Mouse (Mus musculus): ENCODE data around the gene Rbm38.

Gene Rbm38

GRCm38 (mm10) chr2:173020430-173020829, at the start of gene Rbm38:
Rbm38 (plus strand) TSS chr2:173020498.
- no peak for DNase-seq

GRCm38 (mm10) chr2:172971865-172972264, 48.4 kb upstream of the Rbm38 start:
- no peak for DNase-seq

DNA sequence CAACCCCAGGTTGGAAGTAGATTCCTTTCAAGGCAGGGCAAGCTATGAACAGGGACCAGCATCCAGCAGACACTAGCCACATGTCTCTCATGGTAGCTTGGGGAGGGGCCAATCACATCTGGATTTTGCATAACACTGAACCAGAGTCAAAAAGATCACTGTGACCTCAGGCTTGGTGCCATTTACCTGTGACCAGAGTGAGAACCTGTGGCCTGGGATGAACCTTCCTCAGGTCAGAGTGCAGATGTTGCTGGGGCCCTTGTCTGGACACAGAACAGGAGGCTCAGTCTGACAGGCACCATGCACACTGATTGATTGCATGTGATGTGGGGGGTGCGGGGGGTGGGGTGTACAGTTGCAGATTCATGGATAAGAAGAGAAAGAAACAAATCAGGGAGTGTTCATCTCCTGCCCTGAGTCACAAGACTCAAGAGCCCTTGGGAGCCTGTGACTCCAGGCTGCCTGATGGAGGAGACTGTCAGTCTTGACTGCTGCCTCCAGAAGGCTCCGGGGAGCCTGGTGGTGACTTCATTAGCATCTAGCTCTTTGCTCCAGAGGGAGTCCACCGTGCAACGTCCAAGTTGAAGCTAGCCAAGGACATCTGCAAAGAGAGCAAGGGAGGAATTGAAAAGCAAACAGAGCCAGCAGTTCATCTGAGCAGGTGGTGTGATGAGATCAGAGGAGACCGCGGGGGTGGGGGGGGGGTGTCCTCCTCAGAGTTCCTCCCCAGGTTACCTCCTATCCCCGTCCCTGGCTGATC, 46.3 kb upstream of the Rbm38 start:
- DNase-seq: no peak

DNA sequence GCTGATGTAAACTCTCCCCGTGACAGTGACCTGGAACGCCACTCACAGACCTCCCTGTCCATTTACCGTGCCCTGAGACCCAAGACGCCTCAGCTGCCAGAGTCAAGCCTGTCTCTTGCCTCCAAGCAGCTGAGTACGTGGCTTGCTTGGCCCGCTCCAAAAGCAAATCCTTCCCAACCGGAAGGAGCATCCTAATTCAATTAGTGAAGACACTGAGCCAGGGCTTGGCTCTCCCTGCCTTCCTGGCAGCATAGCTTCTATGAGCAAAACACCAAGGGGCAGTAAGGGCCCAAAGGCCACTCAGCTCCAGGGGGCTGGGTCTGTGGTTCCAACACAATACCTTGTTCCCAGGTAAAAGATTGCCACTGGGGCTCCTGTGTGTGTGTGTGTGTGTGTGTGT, 45.6 kb upstream of the Rbm38 start:
- DNase-seq: no peak

GRCm38 (mm10) chr2:172975159-172975558, 45.1 kb upstream of the Rbm38 start:
- DNase-seq: no peak

DNA sequence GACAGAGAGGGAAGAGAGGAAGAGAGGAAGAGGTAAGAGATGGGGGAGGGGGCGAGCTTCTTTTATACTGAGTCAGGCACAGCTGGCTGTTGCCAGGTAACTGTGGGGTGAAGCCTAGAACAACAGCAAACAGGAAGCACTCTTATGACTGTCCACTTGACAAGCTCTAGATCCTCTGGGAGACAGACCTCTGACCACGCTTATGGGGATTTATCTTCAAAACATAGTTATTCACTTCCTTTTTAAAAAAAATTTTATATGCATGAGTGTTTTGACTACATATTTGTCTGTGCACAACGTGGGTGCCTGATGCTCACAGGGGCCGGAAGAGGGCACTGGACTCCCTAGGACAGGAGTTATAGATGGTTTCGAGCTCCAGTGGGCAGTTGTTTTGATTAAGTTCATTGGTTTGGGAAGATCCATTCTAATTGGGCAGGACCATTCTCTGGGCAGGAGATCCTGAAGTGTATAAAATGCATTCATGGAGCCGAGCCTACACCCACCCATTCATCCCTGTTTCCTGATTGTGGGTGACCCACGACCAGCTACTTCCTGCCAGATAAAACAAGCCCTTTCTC, 43.5 kb upstream of the Rbm38 start:
- DNase-seq: no peak

- DNase-seq: no peak
Measured at GRCm38 (mm10) chr2:172977409-172978130, 42.7 kb upstream of the Rbm38 start, which contains the start of gene Spo11. Spo11 (plus strand) TSS chr2:172977700.

DNA sequence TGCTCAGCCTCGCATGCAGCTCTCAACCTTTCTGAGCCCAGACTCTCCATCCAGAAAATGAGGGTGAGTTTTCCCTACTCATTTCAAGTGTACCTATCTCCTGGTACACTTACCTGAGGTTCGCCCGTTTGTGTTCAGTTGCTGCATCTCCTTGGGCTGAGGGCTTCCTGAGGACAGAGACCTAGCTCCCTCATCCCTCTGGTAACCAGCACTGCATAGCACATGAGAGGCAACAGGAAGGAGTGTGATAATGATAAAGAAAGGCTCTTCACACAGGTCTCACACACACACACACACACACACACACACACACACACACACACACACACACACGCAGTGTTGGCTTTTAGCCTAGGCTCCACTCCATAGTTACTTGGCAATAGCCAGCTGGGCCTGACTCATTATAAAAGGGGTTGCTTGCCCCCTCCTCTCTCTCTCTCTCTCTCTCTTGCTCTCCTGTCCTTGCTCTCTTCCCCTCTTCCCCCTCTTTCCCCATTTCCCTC, 42.1 kb upstream of the Rbm38 start:
- no peak for DNase-seq

- DNase-seq: no peak
Measured at GRCm38 (mm10) chr2:172979666-172980345, 40.5 kb upstream of the Rbm38 start.

GRCm38 (mm10) chr2:172982776-172983561, 37.3 kb upstream of the Rbm38 start:
- DNase-seq: no peak

DNA sequence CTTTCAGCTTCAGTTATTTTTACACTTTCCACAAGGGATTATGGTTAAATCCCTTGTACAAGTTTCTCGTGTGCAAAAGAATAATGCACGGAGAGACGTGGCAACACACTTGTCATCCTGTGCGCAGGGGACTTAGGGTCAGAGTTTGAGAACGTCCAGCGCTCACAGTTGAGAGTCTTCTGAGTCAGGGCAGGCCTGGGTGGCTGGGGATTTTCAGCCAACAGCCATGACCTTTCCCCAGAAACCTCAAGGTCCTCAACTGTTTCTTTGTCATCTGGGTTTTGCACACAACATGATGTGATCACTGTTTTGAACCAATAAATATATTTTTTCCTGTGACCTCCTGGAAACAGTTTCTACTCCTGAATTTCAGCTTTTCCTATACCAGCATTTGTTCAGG, 30.1 kb upstream of the Rbm38 start:
- DNase-seq: no peak

- peak; percentile 64 to 66 for DNase-seq
Measured at GRCm38 (mm10) chr2:172996207-172996606, 24.1 kb upstream of the Rbm38 start.

DNA sequence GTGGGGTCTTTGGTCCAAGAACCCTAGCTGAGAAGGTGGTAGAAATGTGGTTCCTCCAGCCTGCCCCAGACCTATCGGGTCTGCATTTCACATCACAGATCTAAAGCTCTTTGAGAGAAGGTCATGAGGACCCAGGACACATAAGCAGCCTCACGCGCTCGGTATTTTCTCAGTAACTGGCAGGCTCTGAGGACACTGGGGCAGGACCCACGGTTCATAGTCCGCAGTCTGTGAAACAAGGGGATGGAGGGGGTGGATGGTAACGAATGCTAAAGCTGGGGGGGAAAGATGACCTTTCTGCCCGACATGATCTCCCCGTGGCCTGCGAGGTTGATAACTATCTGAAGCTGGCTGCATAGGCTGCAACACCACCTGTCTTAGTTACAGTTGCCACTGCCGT, 22.6 kb upstream of the Rbm38 start:
- no peak for DNase-seq

- DNase-seq: no peak
Measured at GRCm38 (mm10) chr2:172998478-172998877, 21.8 kb upstream of the Rbm38 start.

DNA sequence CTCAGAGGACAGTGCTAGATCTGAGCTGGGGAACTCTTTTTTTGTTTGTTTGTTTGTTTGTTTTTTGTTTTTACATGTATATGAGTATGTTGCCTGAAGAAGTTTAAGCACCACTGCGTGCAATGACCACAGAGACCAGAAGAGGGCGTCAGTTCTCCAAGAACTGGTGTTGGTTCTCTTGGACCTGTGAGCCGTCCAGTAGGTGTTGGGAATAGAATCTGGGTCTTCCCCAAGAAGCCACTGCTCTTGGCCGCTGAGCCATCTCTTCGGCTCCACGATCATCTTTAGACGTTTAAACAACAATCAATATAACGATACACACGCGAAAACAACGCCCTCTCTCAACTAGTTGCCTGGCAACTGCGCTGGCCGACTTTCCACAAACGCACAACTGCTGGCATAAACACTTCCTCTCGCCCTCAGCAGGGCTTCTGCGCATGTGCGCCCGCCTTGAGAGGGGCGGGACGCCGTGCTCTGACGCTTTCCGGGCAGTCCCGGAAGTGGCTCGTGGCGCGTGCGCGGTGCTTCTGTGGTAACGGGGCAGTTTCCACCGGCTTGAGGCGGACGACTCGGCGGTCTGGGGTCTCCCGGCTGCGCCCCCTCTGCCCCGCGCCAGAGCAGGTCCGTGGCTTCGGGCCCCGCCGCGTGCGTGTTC, 20.5 kb upstream of the Rbm38 start, which contains the start of gene Rae1:
Gene Rae1, plus strand, starts transcription at position 488 of the 655 bp plus-strand sequence.
- DNase-seq: peak; percentile 99

GRCm38 (mm10) chr2:173000285-173000652, 20.0 kb upstream of the Rbm38 start:
- no peak for DNase-seq

DNA sequence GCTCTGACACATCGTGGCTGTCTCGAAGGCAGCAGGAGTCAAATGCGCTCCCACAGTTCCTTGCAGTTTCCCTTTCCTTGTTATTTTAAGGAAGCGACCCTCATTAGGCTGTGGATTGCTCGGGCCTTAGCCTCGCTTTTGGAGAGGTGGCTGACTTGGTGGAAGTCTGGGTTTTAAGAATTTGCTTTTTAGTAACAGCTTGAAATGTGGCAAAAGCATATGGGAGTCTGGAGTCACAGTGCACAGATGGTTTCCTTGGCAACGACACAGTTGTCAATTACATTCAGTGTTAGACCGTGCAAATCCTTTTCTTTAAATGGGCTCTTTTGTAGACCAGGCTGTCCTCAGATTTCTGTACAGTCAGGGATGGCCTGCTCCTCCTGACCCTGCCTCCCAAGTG, 19.4 kb upstream of the Rbm38 start:
- DNase-seq: no peak

DNA sequence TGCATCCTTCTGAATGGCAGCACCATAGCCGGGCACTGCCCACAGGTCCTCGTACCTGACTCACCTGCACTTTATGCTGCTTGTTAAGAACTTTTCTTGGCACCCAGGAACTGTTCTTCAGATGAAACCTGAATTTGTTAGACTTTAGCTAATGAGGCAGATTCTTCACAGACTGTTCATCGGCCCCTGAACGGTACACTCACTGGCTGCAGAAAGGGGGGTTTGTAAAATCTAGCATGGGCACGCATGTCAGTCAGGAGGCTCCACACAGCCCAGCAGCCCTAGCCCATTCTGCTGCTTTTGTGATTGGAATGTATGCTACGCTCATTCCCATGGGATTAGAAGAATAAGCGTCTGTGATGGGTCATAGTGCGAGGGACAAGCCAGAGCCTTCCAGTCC, 16.6 kb upstream of the Rbm38 start:
- no peak for DNase-seq

- no peak for DNase-seq
Measured at GRCm38 (mm10) chr2:173010220-173010717, 10.0 kb upstream of the Rbm38 start.

DNA sequence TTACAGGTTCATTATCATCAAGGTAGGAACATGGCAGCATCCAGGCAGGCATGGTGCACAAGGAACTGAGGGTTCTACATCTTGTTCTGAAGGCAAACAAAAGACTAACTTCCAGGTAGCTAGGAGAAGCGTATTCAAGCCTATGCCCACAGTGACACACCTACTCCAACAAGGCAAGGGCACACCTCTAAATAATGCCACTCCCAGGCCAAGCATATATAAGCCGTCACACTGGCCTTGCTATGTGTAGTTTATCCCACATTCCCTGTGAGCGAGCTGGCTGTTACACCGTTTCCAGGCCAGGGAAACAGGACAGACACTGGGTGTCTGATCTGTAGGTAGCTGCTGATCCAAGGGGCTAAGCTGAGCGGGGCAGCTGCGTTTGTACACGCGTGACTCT, 8.9 kb upstream of the Rbm38 start:
- no peak for DNase-seq

DNA sequence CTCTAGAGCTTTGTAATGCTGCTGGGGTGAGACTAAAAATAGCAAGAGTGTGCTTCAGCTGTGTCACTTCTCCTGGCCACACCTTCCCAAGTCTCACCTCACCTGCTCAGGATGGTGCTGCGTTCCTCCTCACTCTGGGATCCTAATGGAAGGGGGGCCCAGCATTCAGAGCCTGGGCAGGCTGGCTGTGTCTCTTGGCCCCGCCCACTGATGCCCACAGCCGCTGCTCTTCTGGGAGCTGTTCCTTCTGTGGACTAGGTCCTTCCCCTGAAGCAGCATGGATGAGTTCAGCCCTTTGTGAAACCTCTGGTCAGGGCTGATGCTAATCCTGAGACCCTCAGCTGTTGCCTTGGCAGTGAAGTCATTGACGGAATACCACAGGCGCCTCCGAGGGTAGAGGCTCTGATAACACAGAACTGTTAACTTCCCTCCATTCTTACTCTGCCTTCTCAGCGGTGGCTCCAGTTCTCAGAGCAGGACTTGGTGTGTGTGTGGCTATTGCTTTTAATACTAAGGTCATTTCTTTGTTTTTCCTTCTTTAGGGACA, 5.5 kb upstream of the Rbm38 start:
- DNase-seq: no peak

Data from cerebellum, postnatal 36 days (tissue).